Mouse (Mus musculus) colon, adult 2 months (tissue): Measurements from ENCODE around the gene Fam169b. TPM values are rescaled to one million over a fixed set of nuclear protein-coding genes. Genes with fewer than 3 reads are reported as not detected.

Experiments used
- polyA plus RNA-seq: library from polyadenylated mRNA; depleted of rRNA; stranded (reverse); fragments of >200 nt; gene quantifications from 2 replicates; pipeline ENCODE4 v1.2.3, GENCODE M21; 2012; rRNA removed

Fam169b gene
- 0.44 and 0.84 TPM in 2 replicates for polyA plus RNA-seq

GRCm38 (mm10) chr7:68273515-68273914 lies at the start of gene Fam169b:
Gene Fam169b (plus strand): TSS chr7:68273839.

GRCm38 (mm10) chr7:68264028-68264453 lies 9.6 kb upstream of the Fam169b start, which contains the start of gene Pgpep1l:
Gene Pgpep1l (minus strand): TSS chr7:68264233.

Other genes with a start within 250 kb of the Fam169b start
- not detected in 2 replicates for gene Pgpep1l, start 9.6 kb upstream of the Fam169b start, polyA plus RNA-seq